Mouse (Mus musculus): ENCODE measurements around the gene Olfr430. TPM values are rescaled to one million over a fixed set of nuclear protein-coding genes. Genes with fewer than 3 reads are reported as not detected.
"Not testable (repeated sequence)": the region's sequence is repeated elsewhere in the genome, so short reads cannot be mapped to it uniquely, and the experiment has no call there.

Gene Olfr430
- not detected in 2 replicates for polyA plus RNA-seq (2015; fragmentation: Nextera tagmentation; extraction: Ambion mirVana)

DNA sequence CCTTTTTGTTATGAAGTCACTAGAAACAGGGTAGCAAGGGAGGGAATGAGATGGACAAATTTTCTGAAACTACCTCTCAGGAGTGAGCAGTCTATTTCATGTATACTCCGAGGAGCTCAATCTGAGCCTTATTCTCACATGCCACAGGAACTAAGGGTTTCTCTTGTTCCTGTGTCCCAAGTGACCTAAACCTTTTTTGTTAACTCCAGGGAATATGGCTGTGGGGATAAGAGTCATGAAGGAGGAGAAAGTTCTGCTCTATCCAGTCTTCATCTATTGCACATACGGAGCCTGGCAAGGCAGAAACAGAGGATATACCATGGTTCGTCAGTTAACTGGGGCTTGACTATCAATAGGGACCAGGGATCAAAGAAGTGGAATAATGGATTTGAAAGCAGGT is at the start of gene Olfr430:
Gene Olfr430, plus strand, starts transcription at position 301 of the 400 bp plus-strand sequence.
- H3K4me2 ChIP-seq (ENCODE audit: low read depth, low read length): no peak within 1 kb of the TSS
- H3K4me1 ChIP-seq (ENCODE audit: control insufficient read depth, low read depth, low read length): no peaks in the 10 kb centered on the region
- no peak within 1 kb of the TSS for H3K27ac ChIP-seq (ENCODE audit: low read length)
- H3K9ac ChIP-seq (ENCODE audit: low read depth, low read length): no peak within 1 kb of the TSS
- 66% methylated on average over 3 of the region's 3 CpGs for WGBS (ENCODE audit: insufficient replicate concordance)
- no peaks in the 10 kb centered on the region for H3K9me3 ChIP-seq (replicated peaks; ENCODE audit: control insufficient read depth, low read length)
- ATAC-seq (ENCODE audit: low read depth): no peak
- no peak within 1 kb of the TSS for H3K4me3 ChIP-seq (ENCODE audit: low read depth, low read length)
- H3K27me3 ChIP-seq (ENCODE audit: control insufficient read depth, insufficient read depth, low read depth, low read length): no peaks in the 10 kb centered on the region
- H3K36me3 ChIP-seq (ENCODE audit: control insufficient read depth, insufficient read depth): no peaks in the 10 kb centered on the region

DNA sequence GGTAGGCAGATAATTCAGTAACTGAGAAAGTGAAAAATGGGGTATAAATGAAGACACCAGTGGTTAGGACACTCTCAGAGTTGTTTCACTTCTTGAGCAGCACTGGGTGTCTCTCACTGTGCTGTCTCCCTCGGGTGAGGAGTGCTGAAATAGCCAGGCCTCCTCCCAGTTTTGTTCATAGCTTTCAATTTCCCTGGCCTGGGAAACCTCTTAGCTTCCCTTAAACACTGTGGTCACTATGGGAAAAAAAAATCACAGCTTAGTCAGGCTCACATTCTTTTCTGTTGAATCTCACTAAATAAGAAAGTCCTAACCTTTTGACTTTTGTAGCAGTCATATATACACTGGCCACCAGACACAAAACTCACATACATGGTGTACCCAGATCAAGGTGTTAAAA is 34.7 kb upstream of the Olfr430 start, which contains the start of gene Ifi205:
Gene Ifi205, minus strand, starts transcription at position 113 of the 400 bp plus-strand sequence.
- H3K9ac ChIP-seq (ENCODE audit: low read depth, low read length): no peak within 1 kb of the TSS
- ATAC-seq (ENCODE audit: low read depth): no peak
- WGBS (ENCODE audit: insufficient replicate concordance): 29% methylated on average over 1 of the region's 1 CpGs

DNA sequence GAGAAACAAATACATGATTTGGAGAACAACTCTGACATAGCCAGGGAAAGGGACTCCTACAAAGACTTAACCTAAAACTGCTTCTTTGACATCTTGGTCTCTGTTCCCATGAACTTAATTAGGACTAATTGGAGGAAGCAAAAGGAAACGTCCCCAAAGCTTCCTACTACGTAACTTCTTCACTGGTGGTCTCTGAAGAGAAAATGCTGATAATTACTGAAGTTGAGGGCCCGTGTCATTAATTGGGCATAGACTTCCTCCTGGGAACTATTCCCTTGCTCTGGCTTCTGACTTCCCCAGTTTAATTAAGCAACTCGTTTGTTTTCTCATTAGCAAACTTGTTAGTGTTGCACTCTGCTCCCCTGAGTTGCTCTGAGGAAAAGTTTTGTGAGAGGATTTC is 30.6 kb upstream of the Olfr430 start:
- Histone ChIP-seq H3K4me2 (ENCODE audit: low read depth, low read length) (no peak overlapping the region), H3K4me1 (ENCODE audit: control insufficient read depth, low read depth, low read length) (no peaks in the 10 kb centered on the region), H3K4me3 (ENCODE audit: low read depth, low read length) (no peak overlapping the region), H3K9ac (ENCODE audit: low read depth, low read length) (no peak overlapping the region), H3K27ac (ENCODE audit: low read length) (no peak overlapping the region), H3K36me3 (ENCODE audit: control insufficient read depth, insufficient read depth) (no peaks in the 10 kb centered on the region), H3K9me3 (replicated peaks; ENCODE audit: control insufficient read depth, low read length) (no peaks in the 10 kb centered on the region), H3K27me3 (ENCODE audit: control insufficient read depth, insufficient read depth, low read depth, low read length) (no peaks in the 10 kb centered on the region)
- WGBS (ENCODE audit: insufficient replicate concordance): 46% methylated on average over 4 of the region's 4 CpGs
- no peak for ATAC-seq (ENCODE audit: low read depth)

More for the DNA sequence above, 34.7 kb upstream of the Olfr430 start, which contains the start of gene Ifi205:
- H3K4me1 ChIP-seq (ENCODE audit: control insufficient read depth, low read depth, low read length): no peaks in the 10 kb centered on the region
- H3K4me2 ChIP-seq (ENCODE audit: low read depth, low read length): no peak within 1 kb of the TSS
- H3K36me3 ChIP-seq (ENCODE audit: control insufficient read depth, insufficient read depth): no peaks in the 10 kb centered on the region
- no peaks in the 10 kb centered on the region for H3K9me3 ChIP-seq (replicated peaks; ENCODE audit: control insufficient read depth, low read length)
- no peak within 1 kb of the TSS for H3K27ac ChIP-seq (ENCODE audit: low read length)
- no peaks in the 10 kb centered on the region for H3K27me3 ChIP-seq (ENCODE audit: control insufficient read depth, insufficient read depth, low read depth, low read length)
- H3K4me3 ChIP-seq (ENCODE audit: low read depth, low read length): no peak within 1 kb of the TSS

DNA sequence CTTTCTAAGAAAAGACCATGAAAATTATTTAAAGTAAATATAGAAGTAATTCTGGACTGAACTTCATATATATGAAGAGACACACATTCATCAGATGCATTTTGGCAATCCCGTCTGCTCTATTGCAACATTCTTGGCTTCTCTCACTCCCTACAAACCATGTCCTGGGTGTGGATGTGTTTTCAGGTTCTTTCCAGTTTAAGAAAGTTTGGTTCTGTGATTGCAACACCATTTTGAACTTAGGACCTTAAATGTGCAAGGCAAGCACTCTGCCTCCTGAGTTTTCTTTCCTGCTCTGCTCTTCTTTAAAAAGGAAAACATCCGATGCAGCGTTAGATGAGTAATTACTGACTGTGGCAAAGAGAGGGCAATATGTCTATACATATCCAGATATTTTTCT is 27.9 kb upstream of the Olfr430 start:
- Histone ChIP-seq H3K4me3 (ENCODE audit: low read depth, low read length) (no peak overlapping the region), H3K27me3 (ENCODE audit: control insufficient read depth, insufficient read depth, low read depth, low read length) (no peaks in the 10 kb centered on the region), H3K9me3 (replicated peaks; ENCODE audit: control insufficient read depth, low read length) (no peaks in the 10 kb centered on the region), H3K9ac (ENCODE audit: low read depth, low read length) (no peak overlapping the region), H3K27ac (ENCODE audit: low read length) (no peak overlapping the region), H3K4me2 (ENCODE audit: low read depth, low read length) (no peak overlapping the region), H3K36me3 (ENCODE audit: control insufficient read depth, insufficient read depth) (no peaks in the 10 kb centered on the region), H3K4me1 (ENCODE audit: control insufficient read depth, low read depth, low read length) (no peaks in the 10 kb centered on the region)
- no peak for ATAC-seq (ENCODE audit: low read depth)
- 67% methylated on average over 3 of the region's 3 CpGs for WGBS (ENCODE audit: insufficient replicate concordance)

DNA sequence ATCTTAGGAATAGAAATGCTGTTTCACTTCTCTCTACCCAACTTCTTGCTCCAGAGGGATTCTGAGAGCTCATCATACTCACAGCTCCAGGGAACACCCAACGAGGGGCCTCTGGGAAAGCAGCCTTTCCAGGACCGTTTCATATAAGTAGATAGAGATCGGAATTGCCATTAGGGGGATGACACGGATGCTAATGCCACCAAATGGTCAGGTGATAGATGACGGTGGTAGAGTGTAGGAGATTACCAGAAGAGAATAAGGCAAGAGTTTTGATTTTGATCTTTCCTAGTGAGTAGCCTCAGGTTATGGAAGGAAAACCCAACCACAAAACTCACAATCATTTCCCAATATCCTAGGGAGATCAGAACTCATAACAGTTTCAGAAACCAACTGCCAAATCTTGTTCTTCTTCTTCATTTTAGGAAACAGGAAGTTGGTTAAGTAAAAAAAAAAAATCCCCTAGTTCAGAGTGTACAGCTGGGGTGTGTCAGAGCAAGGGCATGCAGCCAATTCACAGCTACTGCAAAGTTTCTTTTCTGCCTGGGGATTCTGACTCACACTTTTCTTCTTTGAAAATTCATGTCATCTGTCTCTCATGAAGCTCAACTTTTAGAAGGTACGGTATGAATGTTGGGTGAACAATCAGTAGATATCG is 25.8 kb upstream of the Olfr430 start, which contains the start of gene Olfr433:
Gene Olfr433, plus strand, starts transcription at position 183 of the 655 bp plus-strand sequence.
- no peaks in the 10 kb centered on the region for H3K27me3 ChIP-seq (ENCODE audit: control insufficient read depth, insufficient read depth, low read depth, low read length)
- no peaks in the 10 kb centered on the region for H3K9me3 ChIP-seq (replicated peaks; ENCODE audit: control insufficient read depth, low read length)
- H3K36me3 ChIP-seq (ENCODE audit: control insufficient read depth, insufficient read depth): no peaks in the 10 kb centered on the region
- H3K4me2 ChIP-seq (ENCODE audit: low read depth, low read length): no peak within 1 kb of the TSS
- H3K9ac ChIP-seq (ENCODE audit: low read depth, low read length): no peak within 1 kb of the TSS
- ATAC-seq (ENCODE audit: low read depth): 0 out of 2 replicates have a peak, but pooled peaks have one; percentile 28
- 38% methylated on average over 7 of the region's 7 CpGs for WGBS (ENCODE audit: insufficient replicate concordance)
- H3K4me1 ChIP-seq (ENCODE audit: control insufficient read depth, low read depth, low read length): no peaks in the 10 kb centered on the region
- no peak within 1 kb of the TSS for H3K27ac ChIP-seq (ENCODE audit: low read length)
- H3K4me3 ChIP-seq (ENCODE audit: low read depth, low read length): no peak within 1 kb of the TSS

DNA sequence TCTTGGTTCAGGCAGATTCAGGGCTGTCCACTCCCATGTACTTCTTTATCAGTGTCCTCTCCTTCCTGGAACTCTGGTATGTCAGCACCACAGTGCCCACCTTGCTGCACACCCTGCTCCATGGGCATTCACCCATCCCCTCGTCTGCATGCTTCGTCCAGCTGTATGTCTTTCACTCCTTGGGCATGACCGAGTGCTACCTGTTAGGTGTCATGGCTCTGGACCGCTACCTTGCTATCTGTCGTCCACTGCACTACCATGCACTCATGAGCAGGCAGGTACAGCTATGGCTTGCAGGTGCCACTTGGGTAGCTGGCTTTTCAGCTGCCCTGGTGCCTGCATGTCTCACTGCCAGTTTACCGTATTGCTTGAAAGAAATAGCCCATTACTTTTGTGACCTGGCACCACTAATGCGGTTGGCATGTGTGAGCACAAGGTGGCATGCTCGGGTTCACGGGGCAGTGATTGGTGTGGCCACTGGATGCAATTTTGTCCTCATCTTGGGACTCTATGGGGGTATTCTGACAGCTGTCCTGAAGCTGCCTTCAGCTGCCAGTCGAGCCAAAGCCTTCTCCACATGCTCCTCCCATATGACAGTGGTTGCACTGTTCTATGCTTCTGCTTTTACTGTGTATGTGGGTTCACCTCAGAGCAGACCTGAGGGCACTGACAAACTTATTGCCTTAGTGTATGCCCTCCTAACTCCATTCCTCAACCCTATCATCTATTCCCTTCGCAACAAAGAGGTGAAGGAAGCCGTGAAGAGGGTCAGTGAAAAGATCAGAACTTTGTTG is 24.1 kb upstream of the Olfr430 start:
- not testable (repeated sequence) for H3K9ac ChIP-seq (ENCODE audit: low read depth, low read length); H3K27ac ChIP-seq (ENCODE audit: low read length); H3K4me1 ChIP-seq (ENCODE audit: control insufficient read depth, low read depth, low read length); H3K27me3 ChIP-seq (ENCODE audit: control insufficient read depth, insufficient read depth, low read depth, low read length); H3K9me3 ChIP-seq (replicated peaks; ENCODE audit: control insufficient read depth, low read length); H3K4me2 ChIP-seq (ENCODE audit: low read depth, low read length); H3K36me3 ChIP-seq (ENCODE audit: control insufficient read depth, insufficient read depth); H3K4me3 ChIP-seq (ENCODE audit: low read depth, low read length)
- 59% methylated on average over 12 of the region's 12 CpGs for WGBS (ENCODE audit: insufficient replicate concordance)
- ATAC-seq (ENCODE audit: low read depth): peak; percentile 27; the same call in 1 of the 2 replicates

DNA sequence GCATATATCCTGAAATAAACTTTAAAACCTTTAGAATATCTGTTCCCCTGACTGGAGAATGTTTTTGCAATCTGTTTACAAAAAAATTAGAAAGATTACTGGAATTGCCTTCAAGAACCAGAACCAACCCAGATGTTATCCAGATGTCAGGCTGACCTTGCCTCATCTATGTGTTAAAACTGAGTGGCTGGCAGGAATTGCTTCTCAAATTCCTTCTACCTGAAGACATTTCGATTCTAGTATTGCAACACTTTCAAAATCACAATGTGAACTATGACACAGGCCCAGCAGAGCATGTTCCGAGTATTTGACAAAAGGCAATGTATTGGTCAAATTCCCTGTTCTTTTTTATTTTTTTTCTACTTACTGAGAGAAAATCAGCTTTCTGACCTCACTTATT is 22.0 kb upstream of the Olfr430 start:
- Histone ChIP-seq H3K9me3 (replicated peaks; ENCODE audit: control insufficient read depth, low read length) (no peaks in the 10 kb centered on the region), H3K27me3 (ENCODE audit: control insufficient read depth, insufficient read depth, low read depth, low read length) (no peaks in the 10 kb centered on the region), H3K36me3 (ENCODE audit: control insufficient read depth, insufficient read depth) (no peaks in the 10 kb centered on the region), H3K9ac (ENCODE audit: low read depth, low read length) (no peak overlapping the region), H3K27ac (ENCODE audit: low read length) (no peak overlapping the region), H3K4me3 (ENCODE audit: low read depth, low read length) (no peak overlapping the region), H3K4me1 (ENCODE audit: control insufficient read depth, low read depth, low read length) (no peaks in the 10 kb centered on the region), H3K4me2 (ENCODE audit: low read depth, low read length) (no peak overlapping the region)
- 44% methylated on average over 2 of the region's 2 CpGs for WGBS (ENCODE audit: insufficient replicate concordance)
- no peak for ATAC-seq (ENCODE audit: low read depth)

DNA sequence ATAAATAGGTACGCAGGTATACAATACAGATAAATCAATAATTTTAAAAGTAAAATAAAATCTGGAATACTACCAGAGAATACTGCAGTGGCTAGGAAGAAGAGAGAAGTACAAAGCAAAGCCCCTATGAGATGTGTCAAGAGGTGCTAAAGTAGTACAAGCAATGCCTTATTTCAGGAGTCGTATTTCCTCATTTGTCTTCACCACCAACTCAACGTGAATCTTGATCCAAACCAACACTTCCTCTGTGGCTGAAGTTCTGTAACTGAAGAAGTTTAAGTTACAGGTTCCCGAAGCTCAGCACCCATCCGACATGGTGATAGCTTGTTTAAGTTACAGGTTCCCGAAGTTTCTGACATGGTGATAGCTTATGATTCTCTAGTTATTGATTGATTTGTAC is 18.2 kb upstream of the Olfr430 start:
- not testable (repeated sequence) for H3K36me3 ChIP-seq (ENCODE audit: control insufficient read depth, insufficient read depth); H3K4me3 ChIP-seq (ENCODE audit: low read depth, low read length); ATAC-seq (ENCODE audit: low read depth); H3K27me3 ChIP-seq (ENCODE audit: control insufficient read depth, insufficient read depth, low read depth, low read length); H3K4me2 ChIP-seq (ENCODE audit: low read depth, low read length); H3K9me3 ChIP-seq (replicated peaks; ENCODE audit: control insufficient read depth, low read length); H3K4me1 ChIP-seq (ENCODE audit: control insufficient read depth, low read depth, low read length); H3K9ac ChIP-seq (ENCODE audit: low read depth, low read length); H3K27ac ChIP-seq (ENCODE audit: low read length)
- 34% methylated on average over 6 of the region's 6 CpGs for WGBS (ENCODE audit: insufficient replicate concordance)

DNA sequence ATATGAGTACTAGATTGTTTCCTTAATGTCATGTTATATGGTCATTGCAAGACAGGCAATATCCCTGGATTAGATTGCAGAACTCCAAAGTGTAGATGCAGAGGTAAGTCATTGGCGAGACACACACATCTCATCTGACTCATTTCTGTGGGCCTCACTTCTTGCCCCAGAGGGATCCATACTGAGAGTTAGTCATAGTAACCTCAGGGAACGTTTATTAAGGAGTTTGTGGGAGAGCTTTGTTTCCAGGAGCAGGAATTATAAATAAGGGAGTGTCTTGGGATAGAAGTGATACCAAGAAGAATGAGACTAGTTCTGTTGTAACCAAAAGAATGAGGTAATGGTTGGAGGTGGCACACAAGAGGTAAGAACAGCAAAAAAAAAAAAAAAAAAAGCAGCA is 17.5 kb upstream of the Olfr430 start, which contains the start of gene Olfr432:
Gene Olfr432, plus strand, starts transcription at position 313 of the 400 bp plus-strand sequence.
- no peak within 1 kb of the TSS for H3K9ac ChIP-seq (ENCODE audit: low read depth, low read length)
- H3K9me3 ChIP-seq (replicated peaks; ENCODE audit: control insufficient read depth, low read length): no peaks in the 10 kb centered on the region
- ATAC-seq (ENCODE audit: low read depth): no peak
- 28% methylated on average over 2 of the region's 2 CpGs for WGBS (ENCODE audit: insufficient replicate concordance)
- no peaks in the 10 kb centered on the region for H3K36me3 ChIP-seq (ENCODE audit: control insufficient read depth, insufficient read depth)
- no peaks in the 10 kb centered on the region for H3K4me1 ChIP-seq (ENCODE audit: control insufficient read depth, low read depth, low read length)
- H3K27me3 ChIP-seq (ENCODE audit: control insufficient read depth, insufficient read depth, low read depth, low read length): no peaks in the 10 kb centered on the region
- no peak within 1 kb of the TSS for H3K27ac ChIP-seq (ENCODE audit: low read length)
- no peak within 1 kb of the TSS for H3K4me3 ChIP-seq (ENCODE audit: low read depth, low read length)
- no peak within 1 kb of the TSS for H3K4me2 ChIP-seq (ENCODE audit: low read depth, low read length)
